Mouse (Mus musculus): ENCODE data around the gene Pex5l. TPM values are rescaled to one million over a fixed set of nuclear protein-coding genes. Genes with fewer than 3 reads are reported as not detected.

Pex5l gene
- polyA plus RNA-seq, 1 experiment from 2014 or later, result 0.38 TPM

- ATAC-seq (ENCODE audit: insufficient number of reproducible peaks, insufficient read depth, low FRiP score, low TSS enrichment, low read depth), result no peak
- peaks cover 5% of the 10 kb centered on the region; the same call in 1 of the 2 replicates for H3K9me3 ChIP-seq
- WGBS, result 82% methylated on average over 6 of the region's 6 CpGs
- no peaks in the 10 kb centered on the region for H3K4me1 ChIP-seq (replicated peaks)
- no peak overlapping the region for H3K4me2 ChIP-seq
- H3K27ac ChIP-seq, result no peak overlapping the region
- no peaks in the 10 kb centered on the region for H3K27me3 ChIP-seq
- H3K36me3 ChIP-seq, result peaks cover 52% of the 10 kb centered on the region
- H3K4me3 ChIP-seq (replicated peaks), result no peak overlapping the region
- H3K9ac ChIP-seq (replicated peaks), result no peak overlapping the region
Observed at GRCm38 (mm10) chr3:32924168-32924567, 218.9 kb downstream of the Pex5l start.

- Histone ChIP-seq H3K4me2 (no peak overlapping the region), H3K9ac (replicated peaks) (no peak overlapping the region), H3K4me1 (replicated peaks) (0 out of 2 replicates have a peak, but pooled peaks cover 4% of the 10 kb centered on the region), H3K9me3 (no peaks in the 10 kb centered on the region), H3K27ac (no peak overlapping the region), H3K27me3 (no peaks in the 10 kb centered on the region), H3K36me3 (peaks cover 16% of the 10 kb centered on the region), H3K4me3 (replicated peaks) (no peak overlapping the region)
- peak; percentile 64 for ATAC-seq (ENCODE audit: insufficient number of reproducible peaks, insufficient read depth, low FRiP score, low TSS enrichment, low read depth)
- 17% methylated on average over 7 of the region's 7 CpGs for WGBS
Observed at GRCm38 (mm10) chr3:32910071-32910551, 232.9 kb downstream of the Pex5l start.

- no peak for ATAC-seq (ENCODE audit: insufficient number of reproducible peaks, insufficient read depth, low FRiP score, low TSS enrichment, low read depth)
- Histone ChIP-seq H3K27ac (no peak overlapping the region), H3K9me3 (no peaks in the 10 kb centered on the region), H3K4me2 (no peak overlapping the region), H3K27me3 (no peaks in the 10 kb centered on the region), H3K4me3 (replicated peaks) (no peak overlapping the region), H3K4me1 (replicated peaks) (peaks cover 4% of the 10 kb centered on the region; the same call in 1 of the 2 replicates), H3K36me3 (no peaks in the 10 kb centered on the region; the same call in 1 of the 2 replicates), H3K9ac (replicated peaks) (no peak overlapping the region)
- WGBS, result 83% methylated on average over 3 of the region's 3 CpGs
Observed at GRCm38 (mm10) chr3:32908400-32908799, 234.6 kb downstream of the Pex5l start.

- H3K4me2 ChIP-seq, result no peak overlapping the region
- ATAC-seq (ENCODE audit: insufficient number of reproducible peaks, insufficient read depth, low FRiP score, low TSS enrichment, low read depth), result no peak
- peaks cover 8% of the 10 kb centered on the region; the same call in 1 of the 2 replicates for H3K36me3 ChIP-seq
- H3K9me3 ChIP-seq, result no peaks in the 10 kb centered on the region
- H3K9ac ChIP-seq (replicated peaks), result no peak overlapping the region
- H3K27ac ChIP-seq, result no peak overlapping the region
- 79% methylated on average over 8 of the region's 8 CpGs for WGBS
- no peak overlapping the region for H3K4me3 ChIP-seq (replicated peaks)
- peaks cover 4% of the 10 kb centered on the region; the same call in 1 of the 2 replicates for H3K4me1 ChIP-seq (replicated peaks)
- no peaks in the 10 kb centered on the region for H3K27me3 ChIP-seq
Observed at GRCm38 (mm10) chr3:32905850-32906779, 236.9 kb downstream of the Pex5l start.

DNA sequence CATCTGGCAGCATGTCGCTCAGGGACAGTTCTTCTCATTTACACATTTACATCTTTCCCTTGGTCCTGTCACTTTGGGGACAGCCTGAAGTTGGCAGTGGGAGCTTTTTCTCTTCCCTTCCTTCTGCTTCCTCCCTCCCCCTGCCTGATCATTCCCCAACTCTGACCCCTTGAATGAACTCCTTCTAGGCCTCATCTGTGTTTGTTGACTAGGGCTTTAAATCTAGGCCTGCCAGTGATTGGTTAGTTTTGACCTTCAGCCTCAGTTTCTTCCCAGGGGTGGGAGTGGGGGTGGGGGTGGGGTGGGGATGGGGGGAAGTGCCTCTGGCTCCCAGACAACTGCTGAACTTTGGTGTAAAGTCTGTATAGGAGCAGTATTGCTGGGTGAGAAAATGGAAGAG is 238.4 kb downstream of the Pex5l start:
- ATAC-seq (ENCODE audit: insufficient number of reproducible peaks, insufficient read depth, low FRiP score, low TSS enrichment, low read depth), result no peak
- Histone ChIP-seq H3K36me3 (peaks cover 8% of the 10 kb centered on the region; the same call in 1 of the 2 replicates), H3K27ac (no peak overlapping the region), H3K9me3 (no peaks in the 10 kb centered on the region), H3K4me2 (no peak overlapping the region), H3K27me3 (no peaks in the 10 kb centered on the region), H3K4me3 (replicated peaks) (no peak overlapping the region), H3K4me1 (replicated peaks) (no peaks in the 10 kb centered on the region; the same call in 1 of the 2 replicates), H3K9ac (replicated peaks) (no peak overlapping the region)
- 61% methylated on average over 1 of the region's 1 CpGs for whole genome bisulfite sequencing

DNA sequence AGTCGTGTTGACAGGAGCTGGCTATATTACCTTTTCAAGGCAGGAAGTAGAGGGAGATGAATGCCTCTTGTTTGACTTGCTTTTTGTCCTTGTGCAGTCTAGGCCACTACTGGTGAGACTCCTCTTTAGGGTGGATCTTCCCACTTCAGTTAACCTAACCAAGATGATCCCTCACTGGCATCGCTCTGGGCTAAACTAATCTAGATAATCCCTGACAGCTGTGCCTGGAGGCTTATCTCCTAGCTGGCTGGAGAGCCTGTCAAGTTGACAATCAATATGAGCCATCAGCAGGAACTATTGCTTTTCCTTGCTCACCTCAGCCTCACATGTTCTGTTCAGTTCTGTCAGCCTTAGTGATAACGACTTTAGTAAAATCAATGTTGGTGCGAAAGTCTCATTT is 239.6 kb downstream of the Pex5l start:
- no peaks in the 10 kb centered on the region for H3K27me3 ChIP-seq
- no peak overlapping the region for H3K4me2 ChIP-seq
- H3K9ac ChIP-seq (replicated peaks), result no peak overlapping the region
- H3K27ac ChIP-seq, result no peak overlapping the region
- no peak overlapping the region for H3K4me3 ChIP-seq (replicated peaks)
- H3K4me1 ChIP-seq (replicated peaks), result no peaks in the 10 kb centered on the region; the same call in 1 of the 2 replicates
- WGBS, result 48% methylated on average over 4 of the region's 4 CpGs
- no peaks in the 10 kb centered on the region for H3K9me3 ChIP-seq
- H3K36me3 ChIP-seq, result peaks cover 8% of the 10 kb centered on the region; the same call in 1 of the 2 replicates
- ATAC-seq (ENCODE audit: insufficient number of reproducible peaks, insufficient read depth, low FRiP score, low TSS enrichment, low read depth), result no peak
